In genomic region chr2:18676457-18676935, GRCm38 (mm10) we compare ENCODE assay signal across 8 mouse cellular contexts. TPM values are rescaled to one million over a fixed set of nuclear protein-coding genes. Genes with fewer than 3 reads are reported as not detected.
DNase-seq lines count a peak whose midpoint lies in the region; ATAC-seq and TF ChIP-seq lines count a peak whose summit lies in the region.

No protein-coding gene starts in this region.

- 0 out of 2 replicates have a peak, but pooled peaks have one; percentile 30 for TF ChIP-seq POLR2A in cortical plate, adult 2 months (IDR thresholded peaks at IDR 0.05; ENCODE audit: extremely low read depth, insufficient read depth, low read length)
- no peak for TF ChIP-seq POLR2A in kidney, adult 2 months (IDR thresholded peaks at IDR 0.05; ENCODE audit: low read depth, low read length)
- TF ChIP-seq POLR2A in myocyte (IDR thresholded peaks at IDR 0.05; ENCODE audit: insufficient read length, low read depth): no peak

- H3K4me1 ChIP-seq in cortical plate, adult 2 months (ENCODE audit: control insufficient read depth, insufficient read depth, low read length): peaks cover 6% of the 10 kb centered on the region; the same call in 1 of the 2 replicates
- H3K4me1 ChIP-seq in kidney, adult 2 months (ENCODE audit: control insufficient read depth, insufficient read depth, low read length): no peaks in the 10 kb centered on the region; the same call in 1 of the 2 replicates
- peaks cover 14% of the 10 kb centered on the region for H3K4me1 ChIP-seq in liver, embryonic 11.5 days (replicated peaks; ENCODE audit: control insufficient read depth, insufficient read depth, low read length)
- 0 out of 2 replicates have a peak, but pooled peaks cover 16% of the 10 kb centered on the region for H3K4me1 ChIP-seq in stomach, embryonic 15.5 days

- H3K4me3 ChIP-seq in cortical plate, adult 2 months (ENCODE audit: insufficient read depth, low read length): peak overlapping the region; percentile 49; the same call in 1 of the 2 replicates
- H3K4me3 ChIP-seq in kidney, adult 2 months (ENCODE audit: insufficient read depth, low read depth, low read length): peak overlapping the region; percentile 85
- H3K4me3 ChIP-seq in liver, embryonic 11.5 days (ENCODE audit: low read depth, low read length): peak overlapping the region; percentile 84
- H3K4me3 ChIP-seq in myocyte: peak overlapping the region; percentile 60
- peak overlapping the region; percentile 79 for H3K4me3 ChIP-seq in stomach, embryonic 15.5 days (replicated peaks)

- peak; percentile 77 for DNase-seq in layer of hippocampus, adult 11-12 months (ENCODE audit: low spot score)
- DNase-seq in layer of hippocampus, adult 9-10 months (ENCODE audit: low spot score): no peak
- peak; percentile 70 to 78 for DNase-seq in gastrocnemius, postnatal 4 days (ENCODE audit: low spot score in 2 of 2)
- peak; percentile 89 for DNase-seq in kidney, adult 2 months
- peak; percentile 88 for DNase-seq in liver, embryonic 11.5 days (ENCODE audit: low spot score)

- no peak overlapping the region for H3K27ac ChIP-seq in cortical plate, adult 2 months (ENCODE audit: insufficient read depth, low read length)
- H3K27ac ChIP-seq in kidney, adult 2 months (ENCODE audit: insufficient read depth, low read depth, low read length): peak overlapping the region; percentile 85; the same call in 1 of the 2 replicates
- peak overlapping the region; percentile 84 for H3K27ac ChIP-seq in liver, embryonic 11.5 days (ENCODE audit: low read depth, low read length)
- peak overlapping the region; percentile 93 for H3K27ac ChIP-seq in stomach, embryonic 15.5 days

- no peak for TF ChIP-seq CTCF in cortical plate, adult 2 months (IDR thresholded peaks at IDR 0.05; ENCODE audit: extremely low read depth, insufficient read depth, low read length)
- TF ChIP-seq CTCF in kidney, adult 2 months (conservative IDR thresholded peaks at IDR 0.05; ENCODE audit: insufficient read depth, insufficient read length, low read depth, low read length): no peak

- peak overlapping the region; percentile 86 for H3K9ac ChIP-seq in liver, embryonic 11.5 days (ENCODE audit: low read depth, low read length)
- H3K9ac ChIP-seq in stomach, embryonic 15.5 days: peak overlapping the region; percentile 35

- WGBS in kidney, adult 2 months: 6% methylated on average over 41 of the region's 64 CpGs
- 0% methylated on average over 41 of the region's 64 CpGs for WGBS in liver, embryonic 11.5 days
- 0% methylated on average over 31 of the region's 64 CpGs for WGBS in stomach, embryonic 15.5 days

- ATAC-seq in liver, embryonic 11.5 days (replicated peaks; ENCODE audit: low FRiP score): peak; percentile 78
- peak; percentile 88 for ATAC-seq in stomach, embryonic 15.5 days (ENCODE audit: insufficient read depth, low FRiP score, low read depth)

- H3K27me3 ChIP-seq in kidney, adult 2 months (replicated peaks; ENCODE audit: control insufficient read depth, insufficient read depth, low read length): peaks cover 1% of the 10 kb centered on the region; the same call in 1 of the 2 replicates
- H3K27me3 ChIP-seq in liver, embryonic 11.5 days (replicated peaks; ENCODE audit: control insufficient read depth, insufficient read depth, low read length): peaks cover 47% of the 10 kb centered on the region
- H3K27me3 ChIP-seq in myocyte (ENCODE audit: control insufficient read depth, insufficient read depth, insufficient read length): no peaks in the 10 kb centered on the region
- H3K27me3 ChIP-seq in stomach, embryonic 15.5 days (replicated peaks): 0 out of 2 replicates have a peak, but pooled peaks cover 5% of the 10 kb centered on the region

- H3K9me3 ChIP-seq in liver, embryonic 11.5 days (ENCODE audit: control insufficient read depth, low read length): no peaks in the 10 kb centered on the region
- no peaks in the 10 kb centered on the region for H3K9me3 ChIP-seq in stomach, embryonic 15.5 days

- peaks cover 45% of the 10 kb centered on the region for H3K79me2 ChIP-seq in myocyte (ENCODE audit: control insufficient read depth, insufficient read depth)

- no peaks in the 10 kb centered on the region; the same call in 1 of the 2 replicates for H3K36me3 ChIP-seq in kidney, adult 2 months (ENCODE audit: control insufficient read depth, insufficient read depth, low read length)
- no peaks in the 10 kb centered on the region for H3K36me3 ChIP-seq in liver, embryonic 11.5 days (ENCODE audit: control insufficient read depth, insufficient read depth, low read length)
- H3K36me3 ChIP-seq in myocyte (ENCODE audit: control insufficient read depth, insufficient read depth): no peaks in the 10 kb centered on the region
- H3K36me3 ChIP-seq in stomach, embryonic 15.5 days: no peaks in the 10 kb centered on the region

- H3ac ChIP-seq in myocyte (ENCODE audit: control insufficient read depth, insufficient read length): peak overlapping the region; percentile 62

- peak overlapping the region; percentile 95 for H3K4me2 ChIP-seq in liver, embryonic 11.5 days
- peak overlapping the region; percentile 76 for H3K4me2 ChIP-seq in myocyte (ENCODE audit: low read depth)
- peak overlapping the region; percentile 74 for H3K4me2 ChIP-seq in stomach, embryonic 15.5 days

TF ChIP-seq in myocyte, 11 proteins besides CTCF, POLR2A, EP300 and RAD21:
- TF ChIP-seq TCF3 (IDR thresholded peaks at IDR 0.05; ENCODE audit: insufficient read length, low read depth): no peak
- peak; percentile 62 for TF ChIP-seq USF1 (IDR thresholded peaks at IDR 0.05; ENCODE audit: low read depth)
- TF ChIP-seq TCF12 (IDR thresholded peaks at IDR 0.05; ENCODE audit: insufficient read depth, poor library complexity, severe bottlenecking): no peak
- TF ChIP-seq E2F4 (IDR thresholded peaks at IDR 0.05; ENCODE audit: insufficient read depth): no peak
- TF ChIP-seq MYOD1 (IDR thresholded peaks at IDR 0.05; ENCODE audit: control insufficient read depth in 1 of 3, insufficient read length in 2 of 3, low read depth in 2 of 3): peak in 1 of 3 experiments; percentile 6
- peak; percentile 71 for TF ChIP-seq POLR2AphosphoS2 (IDR thresholded peaks at IDR 0.05; ENCODE audit: insufficient read length, low read depth)
- no peak for TF ChIP-seq MYOG (IDR thresholded peaks at IDR 0.05; ENCODE audit: control insufficient read depth in 1 of 3, insufficient read depth in 1 of 3, insufficient read length in 2 of 3, low read depth in 2 of 3)
- TF ChIP-seq CEBPB (IDR thresholded peaks at IDR 0.05; ENCODE audit: insufficient read depth, poor library complexity, severe bottlenecking): no peak
- TF ChIP-seq MAX (IDR thresholded peaks at IDR 0.05; ENCODE audit: low read depth): no peak

RNA-seq across cellular contexts. Expression of gene Bmi1, which starts 0.3 kb away (rescaled TPM):
- polyA plus RNA-seq in cortical plate, adult 2 months (2012; rRNA removed): 34.7 and 37.1 TPM in 2 replicates
- total RNA-seq in gastrocnemius, postnatal 4 days (2021): 10 to 100 TPM; 25.3 to 29.2 TPM
- 16.1 and 17.4 TPM in 2 replicates for polyA plus RNA-seq in kidney, adult 2 months (2012; rRNA removed)
- 12.9 and 16.6 TPM in 2 replicates for polyA plus RNA-seq in liver, embryonic 11.5 days (2014; fragmentation: Nextera tagmentation; extraction: Ambion mirVana)
- polyA plus RNA-seq in myocyte (2012; fragmentation: generic; extraction: Trizol): 15.6 TPM
- polyA plus RNA-seq in stomach, embryonic 15.5 days (2015; fragmentation: Nextera tagmentation; extraction: Ambion mirVana): 20.9 and 23.9 TPM in 2 replicates

RNA-seq across cellular contexts. Expression of gene Commd3, which starts 4.3 kb away (rescaled TPM):
- polyA plus RNA-seq in cortical plate, adult 2 months (2012; rRNA removed): 117 and 125 TPM in 2 replicates
- 100 to 1,000 TPM; 117 to 119 TPM for total RNA-seq in gastrocnemius, postnatal 4 days (2021)
- 68.1 and 83.2 TPM in 2 replicates for polyA plus RNA-seq in kidney, adult 2 months (2012; rRNA removed)
- 132 and 138 TPM in 2 replicates for polyA plus RNA-seq in liver, embryonic 11.5 days (2014; fragmentation: Nextera tagmentation; extraction: Ambion mirVana)
- 121 TPM for polyA plus RNA-seq in myocyte (2012; fragmentation: generic; extraction: Trizol)
- 197 and 236 TPM in 2 replicates for polyA plus RNA-seq in stomach, embryonic 15.5 days (2015; fragmentation: Nextera tagmentation; extraction: Ambion mirVana)

RNA-seq across cellular contexts. Expression of gene Spag6, which starts 17.3 kb away (rescaled TPM):
- polyA plus RNA-seq in cortical plate, adult 2 months (2012; rRNA removed): 6.7 and 8.9 TPM in 2 replicates
- total RNA-seq in gastrocnemius, postnatal 4 days (2021): 1 to 10 TPM in 1 of 2 experiments, under 1 TPM in 1; 0.39 to 1.1 TPM
- polyA plus RNA-seq in kidney, adult 2 months (2012; rRNA removed): 0.14 and 0.27 TPM in 2 replicates
- not detected in 2 replicates for polyA plus RNA-seq in liver, embryonic 11.5 days (2014; fragmentation: Nextera tagmentation; extraction: Ambion mirVana)
- 0.62 TPM for polyA plus RNA-seq in myocyte (2012; fragmentation: generic; extraction: Trizol)
- polyA plus RNA-seq in stomach, embryonic 15.5 days (2015; fragmentation: Nextera tagmentation; extraction: Ambion mirVana): 0.06 and 0.12 TPM in 2 replicates
